Mouse (Mus musculus): ENCODE measurements around the gene Olfr1282. TPM values are rescaled to one million over a fixed set of nuclear protein-coding genes. Genes with fewer than 3 reads are reported as not detected.
"Not testable (repeated sequence)": the region's sequence is repeated elsewhere in the genome, so short reads cannot be mapped to it uniquely, and the experiment has no call there.

Gene Olfr1282
- not detected in 2 replicates for polyA plus RNA-seq (2015; fragmentation: Nextera tagmentation; extraction: Ambion mirVana)

DNA sequence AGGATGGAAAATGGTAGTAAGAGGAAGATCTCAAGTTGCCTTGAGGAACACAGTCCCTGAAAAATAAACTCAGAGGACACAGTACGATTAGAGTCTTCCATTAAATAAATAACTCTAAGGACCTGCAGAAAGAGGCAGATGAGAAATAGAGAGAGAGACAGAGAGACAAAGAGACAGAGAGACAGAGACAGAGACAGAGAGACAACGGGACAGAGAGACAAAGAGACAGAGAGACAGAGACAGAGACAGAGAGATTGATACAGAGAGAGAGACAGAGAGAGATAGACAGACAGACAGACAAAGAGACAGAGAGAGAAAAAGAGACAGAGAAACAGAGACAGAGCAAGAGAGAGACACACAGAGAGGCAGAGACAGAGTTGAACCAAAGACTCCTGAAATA is at the start of gene Olfr1282:
Olfr1282 (minus strand) TSS at position 101 of the 400 bp plus-strand sequence.
- H3K9me3 ChIP-seq = no peaks in the 10 kb centered on the region
- ATAC-seq (ENCODE audit: low FRiP score, low read depth) = no peak
- no peak within 1 kb of the TSS for H3K9ac ChIP-seq
- H3K27ac ChIP-seq (replicated peaks) = no peak within 1 kb of the TSS
- no peaks in the 10 kb centered on the region for H3K36me3 ChIP-seq
- no peak within 1 kb of the TSS for H3K4me3 ChIP-seq
- H3K4me2 ChIP-seq = no peak within 1 kb of the TSS
- no peaks in the 10 kb centered on the region for H3K4me1 ChIP-seq (replicated peaks)
- WGBS = 83% methylated on average over 2 of the region's 2 CpGs
- no peaks in the 10 kb centered on the region for H3K27me3 ChIP-seq

DNA sequence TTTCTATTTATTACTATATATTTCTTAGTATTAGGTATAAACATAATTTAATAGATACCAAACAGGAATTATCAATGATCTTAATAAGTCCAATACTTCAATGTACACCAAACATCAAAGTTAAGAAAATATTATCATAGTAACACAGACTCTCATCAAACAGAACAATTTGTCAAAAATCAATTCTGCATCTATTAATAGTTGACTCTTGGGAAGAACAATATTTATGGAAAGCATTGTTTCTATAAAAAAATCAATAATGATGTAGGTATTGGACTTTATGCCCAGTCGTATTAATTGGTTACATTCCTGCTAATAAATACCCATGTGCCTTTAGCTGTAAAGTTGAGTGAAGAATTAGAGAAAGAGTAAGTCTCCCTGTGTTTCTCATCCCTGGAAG is 39.3 kb upstream of the Olfr1282 start, which contains the start of gene Olfr1284:
Olfr1284 (plus strand) TSS at position 301 of the 400 bp plus-strand sequence.
- no peak within 1 kb of the TSS for H3K27ac ChIP-seq (replicated peaks)
- ATAC-seq (ENCODE audit: low FRiP score, low read depth) = no peak
- H3K4me2 ChIP-seq = no peak within 1 kb of the TSS
- no peaks in the 10 kb centered on the region for H3K27me3 ChIP-seq
- no peaks in the 10 kb centered on the region for H3K36me3 ChIP-seq
- no peaks in the 10 kb centered on the region for H3K4me1 ChIP-seq (replicated peaks)
- H3K4me3 ChIP-seq = no peak within 1 kb of the TSS
- WGBS = 92% methylated on average over 1 of the region's 1 CpGs
- no peaks in the 10 kb centered on the region for H3K9me3 ChIP-seq
- H3K9ac ChIP-seq = no peak within 1 kb of the TSS

DNA sequence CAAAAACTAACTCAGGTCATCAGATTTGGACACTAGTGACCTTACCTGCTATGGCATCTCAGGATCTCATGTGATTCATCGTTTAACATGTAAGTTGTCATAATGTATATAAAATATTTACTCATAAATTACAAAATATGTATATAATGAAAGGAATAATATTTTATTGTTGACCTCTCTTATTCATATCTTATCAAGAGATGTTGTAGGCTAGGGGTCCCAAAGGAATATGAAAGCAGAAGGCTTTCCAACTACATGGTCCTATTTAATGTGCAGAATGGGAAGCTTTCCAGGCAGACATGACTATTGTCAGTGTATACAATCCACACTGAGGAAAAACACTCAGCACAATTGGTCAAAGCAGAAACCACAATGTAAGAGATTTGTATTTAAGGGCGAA is 30.6 kb upstream of the Olfr1282 start, which contains the start of gene Olfr1283:
Olfr1283 (plus strand) TSS at position 301 of the 400 bp plus-strand sequence.
- WGBS = 82% methylated on average over 2 of the region's 2 CpGs
- Histone ChIP-seq H3K9me3 (no peaks in the 10 kb centered on the region), H3K27me3 (no peaks in the 10 kb centered on the region), H3K36me3 (no peaks in the 10 kb centered on the region), H3K4me2 (no peak within 1 kb of the TSS), H3K9ac (no peak within 1 kb of the TSS), H3K4me3 (no peak within 1 kb of the TSS), H3K4me1 (replicated peaks) (no peaks in the 10 kb centered on the region), H3K27ac (replicated peaks) (no peak within 1 kb of the TSS)
- ATAC-seq (ENCODE audit: low FRiP score, low read depth) = no peak

DNA sequence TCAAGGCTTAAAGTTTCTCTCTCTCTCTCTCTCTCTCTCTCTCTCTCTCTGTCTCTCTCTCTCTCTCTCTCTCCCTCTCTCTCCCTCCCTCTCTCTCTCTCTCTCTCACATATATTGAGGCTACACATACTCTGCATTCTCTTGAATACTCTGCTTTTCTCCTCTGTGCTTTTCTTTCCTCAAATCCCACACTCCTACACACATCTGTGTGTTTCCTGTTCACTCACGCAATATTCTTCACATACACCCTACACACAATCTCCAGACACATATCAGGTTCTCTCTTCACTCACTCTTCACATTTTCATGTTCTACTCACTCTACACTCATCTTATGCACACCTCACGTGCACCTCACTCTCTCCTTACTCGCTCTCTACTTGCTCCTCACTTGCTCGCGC is 2.2 kb downstream of the Olfr1282 start:
- H3K4me2 ChIP-seq; H3K36me3 ChIP-seq; H3K4me3 ChIP-seq; ATAC-seq (ENCODE audit: low FRiP score, low read depth); H3K4me1 ChIP-seq (replicated peaks); H3K9me3 ChIP-seq; H3K27ac ChIP-seq (replicated peaks); H3K27me3 ChIP-seq; H3K9ac ChIP-seq: not testable (repeated sequence)
- 93% methylated on average over 5 of the region's 5 CpGs for WGBS

DNA sequence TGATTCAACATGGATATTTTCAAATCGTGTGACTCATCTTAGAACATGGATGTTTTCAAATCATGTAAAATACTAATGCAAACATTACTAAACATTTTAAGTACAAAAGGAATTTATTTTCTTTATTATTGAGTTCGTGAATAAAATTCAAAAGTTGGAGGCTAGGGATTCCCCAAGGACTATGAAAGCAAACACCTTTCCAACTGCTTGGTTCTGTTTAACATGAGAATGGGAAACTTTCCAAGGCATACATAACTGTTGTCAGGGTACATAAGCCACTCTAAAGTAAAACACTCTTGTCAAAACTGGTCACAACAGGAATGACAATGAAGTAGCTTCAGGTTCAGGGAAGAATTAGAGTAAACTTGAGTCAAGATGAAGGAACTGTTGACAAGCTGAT is 9.7 kb downstream of the Olfr1282 start, which contains the start of gene Olfr1281:
Olfr1281 (plus strand) TSS at position 301 of the 400 bp plus-strand sequence.
- Histone ChIP-seq H3K27me3 (no peaks in the 10 kb centered on the region), H3K9me3 (no peaks in the 10 kb centered on the region), H3K4me2 (no peak within 1 kb of the TSS), H3K36me3 (no peaks in the 10 kb centered on the region), H3K9ac (no peak within 1 kb of the TSS), H3K27ac (replicated peaks) (no peak within 1 kb of the TSS), H3K4me3 (no peak within 1 kb of the TSS), H3K4me1 (replicated peaks) (no peaks in the 10 kb centered on the region)
- 83% methylated on average over 2 of the region's 2 CpGs for WGBS
- ATAC-seq (ENCODE audit: low FRiP score, low read depth) = no peak

DNA sequence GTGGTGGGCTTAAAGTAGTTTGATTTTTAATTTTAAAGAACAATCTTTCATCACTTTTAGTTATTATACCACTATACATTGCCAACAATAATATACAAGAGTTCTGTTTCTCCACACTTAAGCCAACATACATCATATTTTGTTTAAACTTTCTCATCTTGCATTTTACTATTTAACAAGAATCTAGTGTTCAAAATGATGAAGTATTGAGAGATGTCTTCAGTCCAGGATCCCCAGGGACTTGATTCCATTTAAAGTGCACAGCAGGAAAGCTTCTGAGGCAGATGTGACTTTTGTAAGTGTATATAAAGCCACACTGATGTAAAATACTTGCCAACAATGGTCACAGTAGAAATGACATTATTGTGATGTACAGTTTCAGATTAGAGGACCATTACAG is 22.2 kb downstream of the Olfr1282 start, which contains the start of gene Olfr1280:
Olfr1280 (plus strand) TSS at position 301 of the 400 bp plus-strand sequence.
- Histone ChIP-seq H3K4me1 (replicated peaks) (no peaks in the 10 kb centered on the region), H3K27ac (replicated peaks) (no peak within 1 kb of the TSS), H3K4me2 (no peak within 1 kb of the TSS), H3K36me3 (no peaks in the 10 kb centered on the region), H3K9me3 (no peaks in the 10 kb centered on the region), H3K9ac (no peak within 1 kb of the TSS), H3K4me3 (no peak within 1 kb of the TSS), H3K27me3 (no peaks in the 10 kb centered on the region)
- ATAC-seq (ENCODE audit: low FRiP score, low read depth) = no peak

DNA sequence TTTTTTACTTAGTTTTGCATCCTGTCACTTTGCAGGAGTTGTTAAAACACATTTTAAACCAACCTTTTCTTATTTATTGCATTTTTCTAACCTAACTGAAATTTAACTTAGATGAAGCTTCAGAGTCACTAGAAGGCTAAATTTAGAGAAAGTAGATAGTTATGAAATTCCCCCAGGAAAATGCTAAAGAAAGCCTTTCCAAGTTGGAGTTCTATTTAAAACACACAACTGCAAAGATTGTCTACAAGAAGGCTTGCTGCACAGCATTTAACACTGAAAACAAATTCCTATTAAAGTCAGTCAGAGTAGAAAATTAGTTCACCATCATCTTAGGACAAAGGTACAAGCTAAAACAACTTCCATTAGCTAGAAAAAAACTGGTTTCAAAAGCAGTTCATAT is 35.5 kb downstream of the Olfr1282 start, which contains the start of gene Olfr1279:
Olfr1279 (plus strand) TSS at position 262 of the 400 bp plus-strand sequence.
- no peaks in the 10 kb centered on the region for H3K27me3 ChIP-seq
- no peaks in the 10 kb centered on the region for H3K9me3 ChIP-seq
- H3K4me3 ChIP-seq = no peak within 1 kb of the TSS
- H3K4me1 ChIP-seq (replicated peaks) = no peaks in the 10 kb centered on the region
- no peak within 1 kb of the TSS for H3K9ac ChIP-seq
- no peaks in the 10 kb centered on the region for H3K36me3 ChIP-seq
- H3K27ac ChIP-seq (replicated peaks) = no peak within 1 kb of the TSS
- ATAC-seq (ENCODE audit: low FRiP score, low read depth) = no peak
- H3K4me2 ChIP-seq = no peak within 1 kb of the TSS

DNA sequence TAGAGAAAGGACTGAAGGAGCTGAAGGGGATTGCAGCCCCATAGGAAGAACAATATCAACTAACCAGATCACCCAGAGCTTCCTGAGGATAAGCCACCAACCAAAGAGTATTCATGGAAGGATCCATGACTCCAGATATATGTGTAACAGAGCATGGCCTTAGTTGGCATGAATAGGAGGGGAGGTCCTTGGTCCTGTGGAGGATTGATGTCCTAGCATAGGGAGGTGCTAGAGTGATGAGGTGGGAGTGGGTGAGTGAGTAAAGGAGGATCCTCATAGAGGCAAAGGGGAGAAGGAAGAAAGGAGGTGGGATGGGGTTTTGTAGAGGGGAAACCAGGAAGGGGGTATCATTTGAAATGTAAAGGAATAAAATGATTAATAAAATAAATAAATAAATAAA is 37.3 kb downstream of the Olfr1282 start:
- no peaks in the 10 kb centered on the region for H3K4me1 ChIP-seq (replicated peaks)
- no peaks in the 10 kb centered on the region for H3K27me3 ChIP-seq
- no peak overlapping the region for H3K4me2 ChIP-seq
- no peak for ATAC-seq (ENCODE audit: low FRiP score, low read depth)
- H3K27ac ChIP-seq (replicated peaks) = no peak overlapping the region
- H3K9ac ChIP-seq = no peak overlapping the region
- H3K9me3 ChIP-seq = no peaks in the 10 kb centered on the region
- H3K4me3 ChIP-seq = no peak overlapping the region
- H3K36me3 ChIP-seq = no peaks in the 10 kb centered on the region

DNA sequence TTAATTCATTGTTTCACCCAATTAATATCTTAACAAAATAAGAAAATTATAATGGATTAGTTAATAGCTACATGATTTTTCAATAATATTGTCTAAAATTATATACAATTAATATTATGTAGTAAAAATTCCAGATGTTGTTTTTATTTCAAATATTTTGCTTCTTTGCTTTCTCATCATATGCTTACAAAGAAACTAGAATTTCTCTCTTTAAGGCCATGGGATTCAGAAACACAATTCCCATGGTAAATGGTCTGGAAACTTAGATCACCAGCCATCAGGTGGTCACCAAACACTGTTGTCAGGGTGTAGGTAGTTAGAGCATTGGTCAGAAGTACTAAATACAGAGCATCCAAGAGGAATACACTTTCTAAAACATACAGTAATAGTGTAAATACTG is 46.0 kb downstream of the Olfr1282 start, which contains the start of gene Olfr1278:
Olfr1278 (plus strand) TSS at position 301 of the 400 bp plus-strand sequence.
- no peak within 1 kb of the TSS for H3K4me3 ChIP-seq
- no peaks in the 10 kb centered on the region for H3K36me3 ChIP-seq
- H3K9me3 ChIP-seq = no peaks in the 10 kb centered on the region
- ATAC-seq (ENCODE audit: low FRiP score, low read depth) = no peak
- H3K4me2 ChIP-seq = no peak within 1 kb of the TSS
- H3K27ac ChIP-seq (replicated peaks) = no peak within 1 kb of the TSS
- H3K9ac ChIP-seq = no peak within 1 kb of the TSS
- H3K4me1 ChIP-seq (replicated peaks) = no peaks in the 10 kb centered on the region
- no peaks in the 10 kb centered on the region for H3K27me3 ChIP-seq

Other genes starting within 250 kb of the Olfr1282 start
- not detected in 2 replicates for gene Gm13941, start 230.1 kb downstream of the Olfr1282 start, polyA plus RNA-seq (2015; fragmentation: Nextera tagmentation; extraction: Ambion mirVana)
- gene Gm15130, start 183.1 kb downstream of the Olfr1282 start, polyA plus RNA-seq (2015; fragmentation: Nextera tagmentation; extraction: Ambion mirVana) = not detected in 2 replicates
- not detected in 2 replicates for gene 4930430A15Rik, start 106.5 kb downstream of the Olfr1282 start, polyA plus RNA-seq (2015; fragmentation: Nextera tagmentation; extraction: Ambion mirVana)
- not detected in 2 replicates for gene Olfr1275, start 100.8 kb downstream of the Olfr1282 start, polyA plus RNA-seq (2015; fragmentation: Nextera tagmentation; extraction: Ambion mirVana)
- not detected in 2 replicates for gene Olfr1276, start 81.6 kb downstream of the Olfr1282 start, polyA plus RNA-seq (2015; fragmentation: Nextera tagmentation; extraction: Ambion mirVana)
- gene Olfr1277, start 62.0 kb downstream of the Olfr1282 start, polyA plus RNA-seq (2015; fragmentation: Nextera tagmentation; extraction: Ambion mirVana) = not detected in 2 replicates
- not detected in 2 replicates for gene Olfr1278, start 45.9 kb downstream of the Olfr1282 start, polyA plus RNA-seq (2015; fragmentation: Nextera tagmentation; extraction: Ambion mirVana)
- gene Olfr1279, start 35.4 kb downstream of the Olfr1282 start, polyA plus RNA-seq (2015; fragmentation: Nextera tagmentation; extraction: Ambion mirVana) = not detected in 2 replicates
- gene Olfr1280, start 22.1 kb downstream of the Olfr1282 start, polyA plus RNA-seq (2015; fragmentation: Nextera tagmentation; extraction: Ambion mirVana) = not detected in 2 replicates
- not detected in 2 replicates for gene Olfr1281, start 9.6 kb downstream of the Olfr1282 start, polyA plus RNA-seq (2015; fragmentation: Nextera tagmentation; extraction: Ambion mirVana)
- not detected in 2 replicates for gene Olfr1283, start 30.7 kb upstream of the Olfr1282 start, polyA plus RNA-seq (2015; fragmentation: Nextera tagmentation; extraction: Ambion mirVana)
- not detected in 2 replicates for gene Olfr1284, start 39.4 kb upstream of the Olfr1282 start, polyA plus RNA-seq (2015; fragmentation: Nextera tagmentation; extraction: Ambion mirVana)
- not detected in 2 replicates for gene Olfr1286, start 87.0 kb upstream of the Olfr1282 start, polyA plus RNA-seq (2015; fragmentation: Nextera tagmentation; extraction: Ambion mirVana)
- gene Olfr1287, start 113.1 kb upstream of the Olfr1282 start, polyA plus RNA-seq (2015; fragmentation: Nextera tagmentation; extraction: Ambion mirVana) = not detected in 2 replicates
- gene Olfr1288, start 138.0 kb upstream of the Olfr1282 start, polyA plus RNA-seq (2015; fragmentation: Nextera tagmentation; extraction: Ambion mirVana) = not detected in 2 replicates
- not detected in 2 replicates for gene Olfr1289, start 144.7 kb upstream of the Olfr1282 start, polyA plus RNA-seq (2015; fragmentation: Nextera tagmentation; extraction: Ambion mirVana)
- not detected in 2 replicates for gene Olfr1290, start 157.8 kb upstream of the Olfr1282 start, polyA plus RNA-seq (2015; fragmentation: Nextera tagmentation; extraction: Ambion mirVana)
- gene Olfr1291-ps1, start 161.1 kb upstream of the Olfr1282 start, polyA plus RNA-seq (2015; fragmentation: Nextera tagmentation; extraction: Ambion mirVana) = not detected in 2 replicates
- gene Olfr1293-ps, start 189.1 kb upstream of the Olfr1282 start, polyA plus RNA-seq (2015; fragmentation: Nextera tagmentation; extraction: Ambion mirVana) = not detected in 2 replicates
- gene Olfr1294, start 204.2 kb upstream of the Olfr1282 start, polyA plus RNA-seq (2015; fragmentation: Nextera tagmentation; extraction: Ambion mirVana) = not detected in 2 replicates
- not detected in 2 replicates for gene Olfr1295, start 233.6 kb upstream of the Olfr1282 start, polyA plus RNA-seq (2015; fragmentation: Nextera tagmentation; extraction: Ambion mirVana)

All from hindbrain, embryonic 15.5 days (tissue).